Mouse (Mus musculus): ENCODE data around the gene Mmp8. TPM values are rescaled to one million over a fixed set of nuclear protein-coding genes. Genes with fewer than 3 reads are reported as not detected.

The Mmp8 gene
- polyA plus RNA-seq (2012; rRNA removed), result 0.31 and 0.64 TPM in 2 replicates

DNA sequence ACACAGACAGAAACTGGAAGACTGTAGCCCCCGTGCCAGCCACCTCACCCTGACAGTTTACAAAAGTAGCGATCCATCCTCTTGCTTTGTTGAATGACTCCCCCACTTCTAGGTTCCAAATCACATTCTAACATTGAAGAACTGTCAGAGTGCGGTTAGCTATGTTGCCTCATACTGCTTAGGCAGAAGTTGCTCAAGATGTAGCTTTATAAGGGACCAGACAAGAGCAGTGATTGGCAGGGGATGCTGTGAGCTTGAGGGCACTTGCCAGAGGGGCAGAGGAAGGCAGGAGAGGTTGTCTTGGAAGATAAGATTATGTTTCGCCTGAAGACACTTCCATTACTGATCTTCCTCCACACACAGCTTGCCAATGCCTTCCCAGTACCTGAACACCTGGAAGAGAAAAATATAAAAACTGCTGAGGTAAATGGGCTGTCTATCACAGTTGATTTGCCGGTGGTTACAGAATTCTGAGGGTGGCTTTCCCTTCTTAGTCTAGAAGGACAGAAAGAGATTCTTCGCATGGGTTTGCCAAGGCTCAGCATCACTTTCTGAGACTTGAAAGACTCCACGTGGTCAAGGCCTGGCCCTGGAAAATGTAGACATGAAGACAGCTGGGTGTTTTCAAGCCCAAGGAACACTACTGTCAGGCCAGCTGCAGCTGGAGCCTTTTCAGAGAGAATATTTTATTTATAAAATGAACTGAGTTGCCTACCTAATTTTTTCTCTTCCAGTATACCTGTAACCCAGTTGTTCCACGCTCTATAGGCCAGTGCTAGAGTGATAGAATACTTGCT is at the start of gene Mmp8:
Gene Mmp8 (plus strand): TSS at position 236 of the 797 bp plus-strand sequence.
- DNase-seq, result no peak
- H3K4me3 ChIP-seq (ENCODE audit: control insufficient read depth, insufficient read depth, low read length), result no peak within 1 kb of the TSS
- no peak for TF ChIP-seq CTCF (IDR thresholded peaks at IDR 0.05; ENCODE audit: borderline replicate concordance, control insufficient read depth, extremely low read depth, insufficient read depth, low read length, poor library complexity)
- no peak for TF ChIP-seq POLR2A (IDR thresholded peaks at IDR 0.05; ENCODE audit: control insufficient read depth, extremely low read depth, insufficient read depth, low read length, poor library complexity)
- H3K27ac ChIP-seq (ENCODE audit: control insufficient read depth, insufficient read depth, low read length), result no peak within 1 kb of the TSS
- no peaks in the 10 kb centered on the region for H3K36me3 ChIP-seq (ENCODE audit: control insufficient read depth, insufficient read depth, low read length)
- WGBS, result 64% methylated on average over 8 of the region's 8 CpGs
- H3K27me3 ChIP-seq (ENCODE audit: control insufficient read depth, insufficient read depth, low read length), result no peaks in the 10 kb centered on the region
- H3K4me1 ChIP-seq (replicated peaks; ENCODE audit: control insufficient read depth, insufficient read depth, low read length), result no peaks in the 10 kb centered on the region

DNA sequence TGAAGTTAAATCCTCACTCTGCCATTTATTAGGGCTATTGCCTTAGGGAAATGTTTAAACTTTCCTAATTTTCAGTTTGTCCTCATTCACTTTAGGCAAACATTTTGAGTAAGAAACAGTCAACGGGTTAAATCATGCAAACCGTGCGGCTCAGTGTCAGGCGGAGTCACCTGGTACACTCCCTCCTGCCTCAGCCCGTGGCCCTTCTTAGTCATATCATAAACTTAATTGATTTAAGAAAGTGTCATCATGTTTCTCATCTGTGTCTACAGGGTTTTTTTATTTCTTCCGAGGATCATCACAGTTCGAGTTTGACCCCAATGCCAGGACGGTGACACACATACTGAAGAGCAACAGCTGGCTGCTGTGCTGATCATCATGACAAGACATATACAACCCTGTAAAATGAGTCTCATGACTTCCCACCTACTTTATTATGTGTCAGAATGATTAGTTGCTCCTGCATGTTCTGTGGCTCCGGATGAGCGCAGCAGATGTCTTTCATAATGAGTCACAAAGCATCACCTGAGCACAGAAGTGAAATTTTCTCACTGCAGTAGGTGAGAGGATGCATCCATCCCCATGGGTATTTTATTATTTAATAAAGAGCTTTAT is 48.5 kb upstream of the Mmp8 start:
- no peaks in the 10 kb centered on the region for H3K36me3 ChIP-seq (ENCODE audit: control insufficient read depth, insufficient read depth, low read length)
- H3K27me3 ChIP-seq (ENCODE audit: control insufficient read depth, insufficient read depth, low read length), result no peaks in the 10 kb centered on the region
- no peak overlapping the region for H3K27ac ChIP-seq (ENCODE audit: control insufficient read depth, insufficient read depth, low read length)
- no peaks in the 10 kb centered on the region for H3K4me1 ChIP-seq (replicated peaks; ENCODE audit: control insufficient read depth, insufficient read depth, low read length)
- H3K4me3 ChIP-seq (ENCODE audit: control insufficient read depth, insufficient read depth, low read length), result no peak overlapping the region
- 92% methylated on average over 10 of the region's 10 CpGs for WGBS
- DNase-seq, result no peak
- TF ChIP-seq POLR2A (IDR thresholded peaks at IDR 0.05; ENCODE audit: control insufficient read depth, extremely low read depth, insufficient read depth, low read length, poor library complexity) (no peak), CTCF (IDR thresholded peaks at IDR 0.05; ENCODE audit: borderline replicate concordance, control insufficient read depth, extremely low read depth, insufficient read depth, low read length, poor library complexity) (no peak)

DNA sequence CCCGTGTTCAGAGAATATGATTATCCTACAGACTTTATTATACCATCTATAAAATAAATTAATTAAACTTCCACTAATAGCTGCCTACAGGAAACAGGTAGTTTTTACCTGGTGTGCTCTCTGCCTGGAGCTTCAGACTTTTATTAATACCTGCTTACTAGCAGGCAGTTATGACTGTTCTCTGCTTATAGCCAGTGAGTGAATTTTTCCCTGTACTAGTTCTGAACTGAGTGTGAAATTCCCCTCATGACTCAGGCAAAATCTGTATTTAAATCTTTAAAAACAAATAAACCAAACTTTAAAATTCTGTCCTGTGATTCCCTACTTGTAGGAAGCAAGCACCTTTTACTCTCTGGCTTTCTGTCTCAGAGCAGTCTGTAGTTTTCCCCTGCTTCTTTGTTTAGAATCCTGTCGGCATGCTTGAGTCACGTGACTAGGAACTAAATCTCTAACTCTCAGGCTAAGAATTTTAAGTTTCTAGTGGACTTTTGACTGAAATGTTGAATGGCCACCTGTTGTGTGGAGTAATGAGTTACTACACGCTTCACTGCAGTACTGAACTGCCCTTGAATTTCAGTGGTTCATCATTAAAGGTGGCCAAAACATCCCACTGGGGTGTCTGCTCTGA is 40.2 kb upstream of the Mmp8 start:
- TF ChIP-seq POLR2A (IDR thresholded peaks at IDR 0.05; ENCODE audit: control insufficient read depth, extremely low read depth, insufficient read depth, low read length, poor library complexity), result no peak
- no peak for TF ChIP-seq CTCF (IDR thresholded peaks at IDR 0.05; ENCODE audit: borderline replicate concordance, control insufficient read depth, extremely low read depth, insufficient read depth, low read length, poor library complexity)

DNA sequence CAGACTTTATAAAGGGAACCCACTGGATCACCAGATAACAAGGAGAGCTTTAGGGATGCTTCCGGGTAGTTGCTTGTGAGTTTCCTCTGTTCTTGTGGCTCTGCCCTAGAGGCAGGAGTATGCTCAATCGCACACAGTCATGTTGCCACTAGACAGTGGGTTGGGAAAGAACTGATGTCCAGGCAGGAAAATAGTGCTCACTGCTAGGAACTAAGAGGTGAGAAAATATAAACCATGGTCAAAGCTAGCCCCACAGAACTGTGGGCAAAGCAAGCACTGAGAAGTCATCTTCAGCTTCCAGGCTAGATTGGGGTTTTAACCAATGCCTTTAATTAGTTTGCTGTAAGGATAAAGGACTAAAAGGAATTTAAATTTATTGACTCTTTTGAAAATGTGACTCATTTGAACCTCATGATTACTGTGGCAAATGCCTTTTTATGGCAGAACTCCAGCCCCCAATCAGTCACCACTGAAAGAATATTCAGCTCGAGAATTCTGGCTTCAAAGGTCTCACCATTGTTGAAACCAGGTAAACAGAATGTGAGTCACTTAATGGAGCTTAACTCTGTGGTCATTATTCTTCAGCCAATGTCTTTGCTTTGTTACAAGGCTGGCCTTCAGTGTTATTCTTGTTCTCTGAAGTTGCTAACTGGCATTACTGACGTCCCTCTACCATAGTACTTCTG is 31.9 kb upstream of the Mmp8 start:
- H3K27ac ChIP-seq (ENCODE audit: control insufficient read depth, insufficient read depth, low read length), result no peak overlapping the region
- H3K27me3 ChIP-seq (ENCODE audit: control insufficient read depth, insufficient read depth, low read length), result no peaks in the 10 kb centered on the region
- no peak for DNase-seq
- no peak for TF ChIP-seq CTCF (IDR thresholded peaks at IDR 0.05; ENCODE audit: borderline replicate concordance, control insufficient read depth, extremely low read depth, insufficient read depth, low read length, poor library complexity)
- TF ChIP-seq POLR2A (IDR thresholded peaks at IDR 0.05; ENCODE audit: control insufficient read depth, extremely low read depth, insufficient read depth, low read length, poor library complexity), result no peak
- no peak overlapping the region for H3K4me3 ChIP-seq (ENCODE audit: control insufficient read depth, insufficient read depth, low read length)
- H3K36me3 ChIP-seq (ENCODE audit: control insufficient read depth, insufficient read depth, low read length), result no peaks in the 10 kb centered on the region
- no peaks in the 10 kb centered on the region for H3K4me1 ChIP-seq (replicated peaks; ENCODE audit: control insufficient read depth, insufficient read depth, low read length)
- 88% methylated on average over 4 of the region's 4 CpGs for WGBS

More for the DNA sequence above, 40.2 kb upstream of the Mmp8 start:
- Histone ChIP-seq H3K4me3 (ENCODE audit: control insufficient read depth, insufficient read depth, low read length) (no peak overlapping the region), H3K4me1 (replicated peaks; ENCODE audit: control insufficient read depth, insufficient read depth, low read length) (no peaks in the 10 kb centered on the region), H3K27me3 (ENCODE audit: control insufficient read depth, insufficient read depth, low read length) (no peaks in the 10 kb centered on the region), H3K36me3 (ENCODE audit: control insufficient read depth, insufficient read depth, low read length) (no peaks in the 10 kb centered on the region), H3K27ac (ENCODE audit: control insufficient read depth, insufficient read depth, low read length) (no peak overlapping the region)
- 90% methylated on average over 4 of the region's 4 CpGs for WGBS
- no peak for DNase-seq

DNA sequence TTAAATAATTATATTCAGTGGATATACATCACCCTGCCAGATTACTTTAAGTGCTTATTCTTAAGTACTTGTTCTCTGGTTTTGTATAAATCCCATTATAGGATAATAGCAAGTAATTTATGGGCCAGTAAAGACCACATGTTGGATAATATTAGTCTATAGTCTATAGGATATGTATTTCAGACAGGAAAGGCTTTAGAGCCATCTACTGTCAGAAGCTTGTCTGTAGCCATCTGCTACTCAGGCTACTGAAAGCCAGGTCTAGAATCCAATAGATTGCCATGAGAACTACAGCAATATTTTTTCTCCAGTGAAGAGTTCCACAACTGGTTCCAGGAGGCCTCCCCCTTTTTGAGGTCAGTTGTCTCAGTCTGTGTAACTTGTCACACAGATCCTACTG is 15.5 kb upstream of the Mmp8 start:
- Histone ChIP-seq H3K4me3 (ENCODE audit: control insufficient read depth, insufficient read depth, low read length) (no peak overlapping the region), H3K27ac (ENCODE audit: control insufficient read depth, insufficient read depth, low read length) (no peak overlapping the region), H3K27me3 (ENCODE audit: control insufficient read depth, insufficient read depth, low read length) (no peaks in the 10 kb centered on the region), H3K36me3 (ENCODE audit: control insufficient read depth, insufficient read depth, low read length) (no peaks in the 10 kb centered on the region), H3K4me1 (replicated peaks; ENCODE audit: control insufficient read depth, insufficient read depth, low read length) (no peaks in the 10 kb centered on the region)
- TF ChIP-seq POLR2A (IDR thresholded peaks at IDR 0.05; ENCODE audit: control insufficient read depth, extremely low read depth, insufficient read depth, low read length, poor library complexity) (no peak), CTCF (IDR thresholded peaks at IDR 0.05; ENCODE audit: borderline replicate concordance, control insufficient read depth, extremely low read depth, insufficient read depth, low read length, poor library complexity) (no peak)
- no peak for DNase-seq

DNA sequence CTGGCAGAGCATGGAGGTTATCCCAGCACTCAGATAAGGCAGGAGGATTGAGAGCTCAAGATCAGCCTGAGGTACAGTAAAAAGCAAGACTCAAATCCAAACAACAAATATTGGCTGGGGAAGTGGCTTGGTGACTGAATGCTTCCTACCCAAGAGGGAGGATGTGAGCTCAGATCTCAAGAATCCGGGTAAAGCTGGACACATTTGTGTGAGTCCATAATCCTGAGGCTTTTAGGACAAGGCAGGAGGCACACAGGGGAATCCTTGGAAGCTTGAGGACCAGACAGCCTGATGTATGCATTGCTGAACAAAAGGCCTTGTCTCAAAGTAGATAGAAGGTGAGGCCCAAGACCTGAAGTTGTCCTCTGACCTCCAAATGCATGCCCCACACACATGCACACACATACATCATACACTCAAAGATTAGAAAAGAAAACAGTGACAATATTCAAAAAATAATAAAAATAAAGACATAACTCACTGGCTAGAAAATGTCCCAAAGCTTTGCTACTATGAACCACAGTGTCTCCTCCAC is 13.3 kb upstream of the Mmp8 start:
- 93% methylated on average over 1 of the region's 1 CpGs for WGBS
- Histone ChIP-seq H3K27ac (ENCODE audit: control insufficient read depth, insufficient read depth, low read length) (no peak overlapping the region), H3K4me1 (replicated peaks; ENCODE audit: control insufficient read depth, insufficient read depth, low read length) (no peaks in the 10 kb centered on the region), H3K4me3 (ENCODE audit: control insufficient read depth, insufficient read depth, low read length) (no peak overlapping the region), H3K36me3 (ENCODE audit: control insufficient read depth, insufficient read depth, low read length) (no peaks in the 10 kb centered on the region), H3K27me3 (ENCODE audit: control insufficient read depth, insufficient read depth, low read length) (no peaks in the 10 kb centered on the region)
- TF ChIP-seq POLR2A (IDR thresholded peaks at IDR 0.05; ENCODE audit: control insufficient read depth, extremely low read depth, insufficient read depth, low read length, poor library complexity) (no peak), CTCF (IDR thresholded peaks at IDR 0.05; ENCODE audit: borderline replicate concordance, control insufficient read depth, extremely low read depth, insufficient read depth, low read length, poor library complexity) (no peak)
- DNase-seq, result no peak
